ENCODE assay signal across 23 mouse cellular contexts in the genomic region with DNA sequence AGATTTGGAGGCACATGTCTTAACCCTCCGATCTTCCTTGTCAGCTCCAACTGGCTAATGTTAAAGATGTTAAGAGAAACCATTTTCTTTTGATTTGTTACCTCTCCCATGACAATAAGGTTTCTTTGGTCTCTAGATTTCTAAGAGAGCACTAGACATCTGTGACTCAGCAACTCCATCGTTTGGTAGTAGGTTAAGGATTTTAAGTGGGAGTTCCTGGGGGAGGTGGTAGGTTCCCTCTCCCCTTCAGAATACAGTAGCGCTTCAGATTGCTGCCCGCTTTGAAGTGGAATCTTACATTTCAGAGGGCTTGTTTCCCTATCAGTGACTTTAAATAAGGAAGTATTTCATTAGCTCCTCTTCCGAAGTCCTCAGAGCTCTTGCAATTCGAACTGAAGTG.
A peak's percentile ranks its signal among the peaks of the same experiment; 100 is the strongest.
DNase-seq lines count a peak whose midpoint lies in the region; ATAC-seq lines count a peak whose summit lies in the region.
"Had no signal": no experiment of that assay in that cellular context is flagged by ENCODE, and none has a peak within 500 bp of the region (broad histone marks: within the 10 kb centered on the region; RNA-seq: fewer than 3 reads in every experiment).

No protein-coding gene starts in this region.

- H3K4me3 ChIP-seq in kidney, embryonic 15.5 days (replicated peaks): no peak overlapping the region
- H3K4me3 ChIP-seq in lung, embryonic 16.5 days (ENCODE audit: low read length): no peak overlapping the region
- no peak overlapping the region for H3K4me3 ChIP-seq in midbrain, embryonic 11.5 days (ENCODE audit: low read depth, low read length)
- H3K4me3 ChIP-seq in midbrain, embryonic 15.5 days: no peak overlapping the region
- H3K4me3 ChIP-seq: embryonic facial prominence, embryonic 12.5 days; erythroblast, embryonic 14.5 days; forebrain, embryonic 12.5 days; forebrain, embryonic 15.5 days; gastrocnemius, adult 2 months; hindbrain, embryonic 12.5 days; hindbrain, embryonic 15.5 days had no signal

- H3K4me2 ChIP-seq in kidney, embryonic 15.5 days: peak overlapping the region; percentile 22; the same call in 1 of the 2 replicates
- peak overlapping the region; percentile 42 for H3K4me2 ChIP-seq in lung, embryonic 16.5 days (ENCODE audit: low read depth, low read length)
- H3K4me2 ChIP-seq in midbrain, embryonic 11.5 days: no peak overlapping the region
- H3K4me2 ChIP-seq in midbrain, embryonic 15.5 days: no peak overlapping the region
- H3K4me2 ChIP-seq: embryonic facial prominence, embryonic 12.5 days; forebrain, embryonic 12.5 days; forebrain, embryonic 15.5 days; hindbrain, embryonic 12.5 days; hindbrain, embryonic 15.5 days had no signal

- no peak overlapping the region for H3K9ac ChIP-seq in kidney, embryonic 15.5 days
- H3K9ac ChIP-seq in lung, embryonic 16.5 days (ENCODE audit: low read length): no peak overlapping the region
- H3K9ac ChIP-seq in midbrain, embryonic 11.5 days (ENCODE audit: low read length): no peak overlapping the region
- no peak overlapping the region for H3K9ac ChIP-seq in midbrain, embryonic 15.5 days
- H3K9ac ChIP-seq: embryonic facial prominence, embryonic 12.5 days; forebrain, embryonic 12.5 days; forebrain, embryonic 15.5 days; hindbrain, embryonic 12.5 days; hindbrain, embryonic 15.5 days had no signal

- DNase-seq in kidney, adult 11 months: no peak
- no peak for DNase-seq in lung, postnatal 14 days
- peak; percentile 51 for DNase-seq in midbrain, embryonic 11.5 days (ENCODE audit: low spot score, missing footprints)
- peak; percentile 5 for DNase-seq in telencephalon, adult 2 months (ENCODE audit: low read depth, low spot score)
- DNase-seq in spleen, postnatal 36 days (ENCODE audit: low spot score in 2 of 2): no peak
- DNase-seq: adrenal gland, adult 2 months; adrenal gland, postnatal 14 days; cerebellum, adult 18-20 months; cerebellum, adult 9-10 months; cerebellum, postnatal 14 days; gastrocnemius, adult 2 months; gastrocnemius, postnatal 14 days; heart, adult 11 months had no signal

- peaks cover 14% of the 10 kb centered on the region for H3K4me1 ChIP-seq in kidney, embryonic 15.5 days
- peaks cover 13% of the 10 kb centered on the region for H3K4me1 ChIP-seq in lung, embryonic 16.5 days (replicated peaks; ENCODE audit: control insufficient read depth, insufficient read depth, low read length)
- no peaks in the 10 kb centered on the region for H3K4me1 ChIP-seq in midbrain, embryonic 11.5 days (ENCODE audit: control insufficient read depth, insufficient read depth, low read length)
- no peaks in the 10 kb centered on the region for H3K4me1 ChIP-seq in midbrain, embryonic 15.5 days
- H3K4me1 ChIP-seq: forebrain, embryonic 15.5 days; hindbrain, embryonic 12.5 days; hindbrain, embryonic 15.5 days had no signal

- ATAC-seq in kidney, embryonic 15.5 days (replicated peaks; ENCODE audit: low FRiP score): no peak
- peak; percentile 50; the same call in 1 of the 2 replicates for ATAC-seq in lung, embryonic 16.5 days (ENCODE audit: low read depth)
- no peak for ATAC-seq in midbrain, embryonic 11.5 days (ENCODE audit: low FRiP score)
- ATAC-seq in midbrain, embryonic 15.5 days (replicated peaks): no peak
- ATAC-seq: CD4-positive, CD25-positive, alpha-beta regulatory T cell, adult 4 months; forebrain, embryonic 15.5 days had no signal

- no peaks in the 10 kb centered on the region for H3K27me3 ChIP-seq in kidney, embryonic 15.5 days
- H3K27me3 ChIP-seq in lung, embryonic 16.5 days (ENCODE audit: control insufficient read depth, insufficient read depth, low read depth, low read length): no peaks in the 10 kb centered on the region
- no peaks in the 10 kb centered on the region; the same call in 1 of the 2 replicates for H3K27me3 ChIP-seq in midbrain, embryonic 11.5 days (ENCODE audit: control insufficient read depth, insufficient read depth, low read length)
- H3K27me3 ChIP-seq in midbrain, embryonic 15.5 days (replicated peaks): no peaks in the 10 kb centered on the region
- H3K27me3 ChIP-seq: forebrain, embryonic 15.5 days; hindbrain, embryonic 12.5 days; hindbrain, embryonic 15.5 days had no signal

- 21% methylated on average over 6 of the region's 6 CpGs for WGBS in kidney, embryonic 15.5 days
- WGBS in lung, embryonic 16.5 days: 23% methylated on average over 6 of the region's 6 CpGs
- 72% methylated on average over 6 of the region's 6 CpGs for WGBS in midbrain, embryonic 11.5 days
- WGBS in midbrain, embryonic 15.5 days: 60% methylated on average over 6 of the region's 6 CpGs

- no peaks in the 10 kb centered on the region for H3K9me3 ChIP-seq in kidney, embryonic 15.5 days (replicated peaks)
- H3K9me3 ChIP-seq in lung, embryonic 16.5 days (ENCODE audit: control insufficient read depth, low read length): no peaks in the 10 kb centered on the region
- H3K9me3 ChIP-seq in midbrain, embryonic 11.5 days (ENCODE audit: control insufficient read depth, low read length): no peaks in the 10 kb centered on the region
- no peaks in the 10 kb centered on the region for H3K9me3 ChIP-seq in midbrain, embryonic 15.5 days
- H3K9me3 ChIP-seq: embryonic facial prominence, embryonic 12.5 days; forebrain, embryonic 12.5 days; forebrain, embryonic 15.5 days; hindbrain, embryonic 12.5 days; hindbrain, embryonic 15.5 days had no signal

- H3K36me3 ChIP-seq in kidney, embryonic 15.5 days: no peaks in the 10 kb centered on the region
- H3K36me3 ChIP-seq in lung, embryonic 16.5 days (ENCODE audit: control insufficient read depth, insufficient read depth, low read length): no peaks in the 10 kb centered on the region
- no peaks in the 10 kb centered on the region for H3K36me3 ChIP-seq in midbrain, embryonic 11.5 days (ENCODE audit: control insufficient read depth, insufficient read depth, low read length)
- no peaks in the 10 kb centered on the region for H3K36me3 ChIP-seq in midbrain, embryonic 15.5 days (replicated peaks)
- H3K36me3 ChIP-seq: embryonic facial prominence, embryonic 12.5 days; forebrain, embryonic 12.5 days; forebrain, embryonic 15.5 days; hindbrain, embryonic 12.5 days; hindbrain, embryonic 15.5 days had no signal

- no peak overlapping the region; the same call in 1 of the 2 replicates for H3K27ac ChIP-seq in kidney, embryonic 15.5 days
- peak overlapping the region; percentile 8; the same call in 1 of the 2 replicates for H3K27ac ChIP-seq in lung, embryonic 16.5 days (ENCODE audit: low read length)
- no peak overlapping the region for H3K27ac ChIP-seq in midbrain, embryonic 11.5 days (ENCODE audit: low read depth, low read length)
- no peak overlapping the region for H3K27ac ChIP-seq in midbrain, embryonic 15.5 days
- H3K27ac ChIP-seq: embryonic facial prominence, embryonic 12.5 days; forebrain, embryonic 12.5 days; forebrain, embryonic 15.5 days; gastrocnemius, adult 2 months; hindbrain, embryonic 12.5 days; hindbrain, embryonic 15.5 days had no signal

Comparison
In these comparisons a context has a peak if more than half of its experiments do, and no peak if none do; other contexts are left out.
1. H3K4me2 ChIP-seq: peak in kidney, embryonic 15.5 days (single experiment) and lung, embryonic 16.5 days (single experiment); none in midbrain, embryonic 11.5 days (single experiment) and midbrain, embryonic 15.5 days (single experiment).
2. DNase-seq: peak in midbrain, embryonic 11.5 days (single experiment) and telencephalon, adult 2 months (single experiment); none in kidney, adult 11 months (single experiment), lung, postnatal 14 days (single experiment) and spleen, postnatal 36 days (0 of 2).